Mouse (Mus musculus): ENCODE measurements at regions not wholly inside any gene's neighbourhood (a gene's known extent, or its start where the extent isn't known, plus 50 kb on each side); places are given as distances from the start of the nearest gene placed in this dataset.
"Not testable (repeated sequence)": the region's sequence is repeated elsewhere in the genome, so short reads cannot be mapped to it uniquely, and the experiment has no call there.

DNA sequence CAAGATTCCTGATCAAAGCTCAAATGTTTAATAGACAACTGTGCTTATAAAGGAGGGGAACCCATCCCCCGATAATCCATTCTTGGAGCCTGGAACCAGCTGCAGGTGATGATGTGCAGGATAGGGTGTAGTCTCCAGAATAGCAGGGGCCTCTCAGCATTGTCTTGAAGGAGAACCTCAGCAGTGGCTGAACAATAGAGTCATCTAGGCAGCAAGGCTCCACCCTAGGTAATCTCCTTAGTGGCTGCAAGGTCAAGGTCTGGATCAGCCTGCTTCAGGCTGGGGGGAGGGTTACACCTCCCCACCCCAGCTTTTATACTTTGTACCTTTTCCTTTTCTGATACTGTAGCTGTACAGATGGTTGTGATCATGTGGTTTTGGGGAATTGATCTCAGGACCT is 116.8 kb upstream of the Mettl4 start:
- DNase-seq: no peak
- intact Hi-C loops (cut with DNase I): no loop called here

DNA sequence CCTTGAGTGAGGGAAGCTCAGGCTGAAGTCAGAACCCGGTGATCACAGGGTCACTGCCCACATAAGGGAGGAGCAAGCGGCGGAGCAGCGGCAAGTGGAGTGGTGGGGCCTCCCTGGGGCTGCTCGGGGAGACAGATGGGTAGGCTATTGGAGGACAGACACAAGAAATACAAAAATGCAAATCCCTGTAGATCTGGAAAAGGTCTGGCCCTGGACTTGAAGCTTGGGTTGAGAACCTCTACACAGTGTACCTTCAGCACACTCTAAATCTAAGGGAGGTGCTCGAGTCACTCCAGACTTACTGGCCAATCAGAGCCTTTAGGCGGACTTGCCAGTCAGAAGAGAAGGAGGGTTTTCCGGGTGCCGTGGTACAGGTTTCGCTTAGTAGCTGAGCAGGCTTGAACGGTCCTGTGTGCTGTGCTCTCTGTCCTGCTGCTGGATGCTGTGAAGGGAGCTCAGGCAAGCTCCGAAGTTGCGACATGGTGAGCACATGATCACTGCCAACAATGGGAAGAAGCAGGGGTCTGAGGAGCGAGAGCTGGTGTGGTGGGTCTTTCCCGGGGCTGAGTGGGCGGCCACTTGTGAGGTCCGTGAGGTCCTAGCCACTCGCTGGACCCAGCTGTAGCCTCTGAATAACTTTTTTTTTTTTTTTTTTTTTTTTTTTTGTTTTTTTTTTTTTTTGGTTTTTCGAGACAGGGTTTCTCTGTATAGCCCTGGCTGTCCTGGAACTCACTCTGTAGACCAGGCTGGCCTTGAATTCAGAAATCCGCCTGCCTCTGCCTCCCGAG is 114.9 kb upstream of the Mettl4 start:
- peak; percentile 44 to 62 for DNase-seq
- intact Hi-C loops (cut with DNase I): not testable (repeated sequence)

DNA sequence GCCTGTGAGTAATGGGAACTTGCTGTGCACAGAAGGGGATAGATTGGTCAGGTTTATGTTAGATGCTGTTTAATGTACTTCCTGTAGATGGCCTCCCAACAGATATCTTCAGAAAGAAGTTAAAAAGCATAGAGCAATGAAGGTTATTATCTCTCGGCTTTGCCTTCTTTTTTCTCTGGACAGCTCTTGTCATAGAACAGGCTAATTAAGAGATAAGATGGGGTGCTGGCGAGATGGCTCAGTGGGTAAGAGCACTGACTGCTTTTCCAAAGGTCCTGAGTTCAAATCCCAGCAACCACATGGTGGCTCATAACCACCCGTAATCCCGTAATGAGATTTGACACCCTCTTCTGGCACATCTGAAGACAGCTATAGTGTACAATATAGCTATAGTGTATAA is 104.9 kb upstream of the Mettl4 start:
- intact Hi-C loops (cut with DNase I); DNase-seq: not testable (repeated sequence)

DNA sequence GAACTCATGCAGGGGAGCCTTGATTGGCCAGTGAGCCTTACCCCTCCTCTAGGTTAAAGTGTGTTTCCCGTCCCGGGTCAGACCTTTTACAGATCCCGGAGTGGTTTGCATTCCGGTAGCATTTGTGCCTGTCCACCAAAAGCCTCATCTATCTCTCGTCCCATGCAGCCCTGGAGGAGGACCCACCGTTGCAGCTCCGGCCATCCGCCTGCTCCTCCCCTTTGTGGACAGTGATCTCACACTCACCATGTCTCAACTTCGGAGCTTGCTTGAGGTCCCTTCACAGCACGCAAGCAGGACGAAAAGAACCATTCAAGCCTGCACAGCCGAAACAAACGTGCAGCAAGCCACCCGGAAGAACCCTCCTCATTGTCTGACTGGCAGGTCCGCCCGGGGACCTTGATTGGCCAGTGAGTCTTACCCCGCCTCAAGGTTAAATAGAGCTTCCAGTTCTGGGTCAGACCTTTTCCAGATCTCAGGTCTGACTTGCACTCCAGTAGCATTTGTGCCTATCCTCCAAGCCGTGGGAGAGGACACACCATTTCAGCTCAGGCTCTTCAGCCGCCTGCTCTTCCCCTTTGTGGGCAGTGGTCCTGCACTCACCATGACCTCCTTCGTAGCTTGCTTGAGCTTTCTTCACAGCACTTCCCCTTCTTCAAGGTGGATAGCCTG is 84.8 kb upstream of the Mettl4 start:
- DNase-seq: peak; percentile 73 to 81
- intact Hi-C loops (cut with DNase I): no loop called here

DNA sequence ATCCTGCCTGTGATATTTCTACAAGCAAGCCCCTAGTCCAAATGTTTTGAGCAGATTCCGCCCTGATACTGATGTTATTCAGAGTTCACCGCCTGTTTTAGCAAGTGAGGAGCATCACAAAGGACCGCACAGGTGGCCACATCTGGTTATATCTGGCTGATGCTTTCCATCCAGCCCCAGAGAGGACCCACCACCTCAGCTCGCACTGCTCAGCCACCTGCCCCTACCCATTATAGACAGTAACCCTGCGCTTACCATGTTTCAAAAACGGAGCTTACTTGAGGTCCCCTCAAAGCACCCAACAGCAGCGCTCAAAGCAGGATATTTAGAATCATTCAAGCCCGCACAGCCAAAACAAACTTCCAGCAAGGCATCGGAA is 84.2 kb upstream of the Mettl4 start:
- DNase-seq; intact Hi-C loops (cut with DNase I): not testable (repeated sequence)

DNA sequence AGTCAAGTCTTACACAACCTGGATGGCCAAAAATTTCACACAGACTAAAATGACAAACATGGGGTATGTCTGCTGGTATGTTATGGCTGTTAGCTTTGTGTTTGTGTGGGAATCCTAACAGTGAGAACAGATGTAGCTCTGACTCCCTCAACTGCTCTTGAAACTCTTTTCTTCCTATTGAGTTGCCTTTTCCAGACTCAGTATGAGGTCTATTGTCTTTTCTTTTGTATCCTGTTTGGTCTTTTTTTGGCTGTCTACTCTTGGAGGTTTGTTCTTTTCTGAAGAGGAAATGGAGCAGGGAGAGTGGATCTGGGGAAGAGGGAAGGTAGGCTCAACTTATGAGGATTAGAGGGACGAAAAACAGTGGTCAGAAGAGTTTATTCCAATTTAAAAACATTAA is 76.6 kb upstream of the Mettl4 start:
- DNase-seq; intact Hi-C loops (cut with DNase I): not testable (repeated sequence)

DNA sequence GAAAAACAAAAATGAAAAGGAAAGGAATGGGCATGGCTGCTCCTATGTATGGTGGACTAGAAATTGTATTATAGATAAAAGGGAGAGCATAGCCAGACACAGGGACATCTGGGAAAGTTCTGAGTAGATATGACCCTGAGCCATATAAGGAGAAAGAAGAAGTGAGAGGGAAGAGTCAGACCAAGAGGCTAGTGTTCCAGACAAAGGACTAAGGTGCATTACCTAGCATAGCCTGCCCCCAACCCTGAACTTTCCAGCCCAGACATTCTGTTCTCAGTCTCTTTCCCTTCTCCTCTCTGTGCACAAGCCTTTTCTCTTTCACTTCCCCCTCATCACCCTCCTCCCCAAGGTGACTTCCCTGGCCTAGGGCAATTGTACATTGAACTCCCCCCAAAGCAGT is 58.9 kb upstream of the Mettl4 start:
- intact Hi-C loops (cut with DNase I): no loop called here
- DNase-seq: no peak

Data from heart, postnatal 14 days (tissue).